Mouse (Mus musculus): ENCODE measurements at regions not wholly inside any gene's neighbourhood (a gene's known extent, or its start where the extent isn't known, plus 50 kb on each side); places are given as distances from the start of the nearest gene placed in this dataset.

DNA sequence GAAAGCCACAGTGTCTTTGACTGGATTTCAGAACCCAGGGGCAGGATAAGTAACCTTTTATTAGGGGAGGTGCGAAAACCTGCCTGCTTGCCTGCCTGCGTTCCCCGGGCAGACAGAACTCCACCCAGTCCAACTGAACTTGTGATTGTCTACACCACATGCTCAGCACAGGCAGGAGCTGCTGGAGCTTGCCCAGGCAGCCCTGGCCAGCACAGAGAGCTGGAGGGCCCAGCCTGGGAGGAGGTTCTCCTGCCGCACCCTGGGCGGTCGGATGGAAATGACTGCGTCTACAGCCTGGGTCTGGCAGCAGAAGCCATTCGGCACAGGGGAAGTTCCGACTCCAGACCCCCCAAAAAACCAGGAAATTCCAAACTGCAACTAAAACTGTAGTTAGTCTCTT, 336.6 kb downstream of the Gm826 start:
- Histone ChIP-seq H3K4me3 (ENCODE audit: control insufficient read depth in 1 of 2, insufficient read depth in 1 of 2, low read depth in 2 of 2, low read length in 2 of 2) (no peak overlapping the region), H3K27ac (ENCODE audit: control insufficient read depth, low read depth, low read length) (no peak overlapping the region), H3K27me3 (ENCODE audit: control insufficient read depth in 1 of 2, insufficient read depth in 2 of 2, low read length in 2 of 2) (no peaks in the 10 kb centered on the region), H3K9ac (ENCODE audit: control insufficient read depth, low read depth, low read length, poor library complexity, severe bottlenecking) (no peak overlapping the region), H3K79me2 (ENCODE audit: control insufficient read depth, insufficient read depth, low read length, poor library complexity) (no peaks in the 10 kb centered on the region), H3K9me3 (replicated peaks; ENCODE audit: insufficient read depth, low read length) (no peaks in the 10 kb centered on the region), H3K4me1 (ENCODE audit: control insufficient read depth in 1 of 2, insufficient read depth in 2 of 2, low read length in 2 of 2) (no peaks in the 10 kb centered on the region), H3K36me3 (ENCODE audit: control insufficient read depth in 1 of 2, insufficient read depth in 2 of 2, low read length in 2 of 2) (no peaks in the 10 kb centered on the region)
- DNase-seq (ENCODE audit: low read depth, low spot score), result no peak
- TF ChIP-seq SIN3A (IDR thresholded peaks at IDR 0.05; ENCODE audit: low read length) (no peak), ZMIZ1 (IDR thresholded peaks at IDR 0.05; ENCODE audit: low read depth, low read length) (no peak), GABPA (IDR thresholded peaks at IDR 0.05; ENCODE audit: low read depth, low read length) (no peak)

- no peak overlapping the region for H3K4me3 ChIP-seq (ENCODE audit: control insufficient read depth in 1 of 2, insufficient read depth in 1 of 2, low read depth in 2 of 2, low read length in 2 of 2)
- no peaks in the 10 kb centered on the region for H3K4me1 ChIP-seq (ENCODE audit: control insufficient read depth in 1 of 2, insufficient read depth in 2 of 2, low read length in 2 of 2)
- DNase-seq (ENCODE audit: low read depth, low spot score), result no peak
- no peaks in the 10 kb centered on the region for H3K27me3 ChIP-seq (ENCODE audit: control insufficient read depth in 1 of 2, insufficient read depth in 2 of 2, low read length in 2 of 2)
- no peak overlapping the region for H3K27ac ChIP-seq (ENCODE audit: control insufficient read depth, low read depth, low read length)
- H3K9ac ChIP-seq (ENCODE audit: control insufficient read depth, low read depth, low read length, poor library complexity, severe bottlenecking), result no peak overlapping the region
- TF ChIP-seq EP300 (IDR thresholded peaks at IDR 0.05; ENCODE audit: low read depth in 1 of 2, low read length in 2 of 2), result no peak
- TF ChIP-seq POLR2AphosphoS2 (IDR thresholded peaks at IDR 0.05; ENCODE audit: low read length), result no peak
- H3K79me2 ChIP-seq (ENCODE audit: control insufficient read depth, insufficient read depth, low read length, poor library complexity), result no peaks in the 10 kb centered on the region
- no peaks in the 10 kb centered on the region for H3K36me3 ChIP-seq (ENCODE audit: control insufficient read depth in 1 of 2, insufficient read depth in 2 of 2, low read length in 2 of 2)
- H3K9me3 ChIP-seq (replicated peaks; ENCODE audit: insufficient read depth, low read length), result no peaks in the 10 kb centered on the region
Observed at GRCm38 (mm10) chr2:159994490-159994889, 339.5 kb downstream of the Gm826 start.

GRCm38 (mm10) chr2:159986719-159987118, 347.2 kb downstream of the Gm826 start:
- Histone ChIP-seq H3K79me2 (ENCODE audit: control insufficient read depth, insufficient read depth, low read length, poor library complexity) (no peaks in the 10 kb centered on the region), H3K27ac (ENCODE audit: control insufficient read depth, low read depth, low read length) (no peak overlapping the region), H3K27me3 (ENCODE audit: control insufficient read depth in 1 of 2, insufficient read depth in 2 of 2, low read length in 2 of 2) (no peaks in the 10 kb centered on the region), H3K9ac (ENCODE audit: control insufficient read depth, low read depth, low read length, poor library complexity, severe bottlenecking) (no peak overlapping the region), H3K36me3 (ENCODE audit: control insufficient read depth in 1 of 2, insufficient read depth in 2 of 2, low read length in 2 of 2) (no peaks in the 10 kb centered on the region), H3K9me3 (replicated peaks; ENCODE audit: insufficient read depth, low read length) (no peaks in the 10 kb centered on the region), H3K4me3 (ENCODE audit: control insufficient read depth in 1 of 2, insufficient read depth in 1 of 2, low read depth in 2 of 2, low read length in 2 of 2) (no peak overlapping the region), H3K4me1 (ENCODE audit: control insufficient read depth in 1 of 2, insufficient read depth in 2 of 2, low read length in 2 of 2) (no peaks in the 10 kb centered on the region)
- TF ChIP-seq CHD1 (IDR thresholded peaks at IDR 0.05; ENCODE audit: low read depth, low read length), result no peak
- no peak for TF ChIP-seq USF1 (IDR thresholded peaks at IDR 0.05; ENCODE audit: low read depth, low read length)
- TF ChIP-seq ZNF384 (IDR thresholded peaks at IDR 0.05; ENCODE audit: low read depth, low read length), result no peak
- no peak for TF ChIP-seq GABPA (IDR thresholded peaks at IDR 0.05; ENCODE audit: low read depth, low read length)
- no peak for TF ChIP-seq UBTF (IDR thresholded peaks at IDR 0.05; ENCODE audit: borderline replicate concordance, insufficient read depth, low read depth, low read length)
- TF ChIP-seq CHD2 (IDR thresholded peaks at IDR 0.05; ENCODE audit: low read length), result no peak
- TF ChIP-seq POLR2AphosphoS5 (IDR thresholded peaks at IDR 0.05; ENCODE audit: borderline replicate concordance, low read depth, low read length), result no peak
- TF ChIP-seq ZMIZ1 (IDR thresholded peaks at IDR 0.05; ENCODE audit: low read depth, low read length), result no peak
- TF ChIP-seq E2F4 (IDR thresholded peaks at IDR 0.05; ENCODE audit: borderline replicate concordance, low read depth, low read length), result no peak
- TF ChIP-seq RAD21 (IDR thresholded peaks at IDR 0.05; ENCODE audit: low read depth, low read length), result no peak
- no peak for TF ChIP-seq SIN3A (IDR thresholded peaks at IDR 0.05; ENCODE audit: low read length)
- no peak for TF ChIP-seq GATA1 (IDR thresholded peaks at IDR 0.05; ENCODE audit: low read depth, low read length)
- no peak for TF ChIP-seq TCF12 (IDR thresholded peaks at IDR 0.05; ENCODE audit: low read depth, low read length)
- TF ChIP-seq ZKSCAN1 (IDR thresholded peaks at IDR 0.05; ENCODE audit: low read depth, low read length), result no peak
- no peak for TF ChIP-seq POLR2AphosphoS2 (IDR thresholded peaks at IDR 0.05; ENCODE audit: low read length)
- no peak for TF ChIP-seq TAL1 (IDR thresholded peaks at IDR 0.05; ENCODE audit: low read length)
- TF ChIP-seq CTCF (IDR thresholded peaks at IDR 0.05 in 2 of 3, conservative IDR thresholded peaks at IDR 0.05 in 1 of 3; ENCODE audit: control insufficient read depth in 1 of 3, insufficient read depth in 1 of 3, low read depth in 2 of 3, low read length in 3 of 3, poor library complexity in 1 of 3, severe bottlenecking in 1 of 3), result no peak
- no peak for TF ChIP-seq MAX (IDR thresholded peaks at IDR 0.05; ENCODE audit: low read length)
- TF ChIP-seq KAT2A (conservative IDR thresholded peaks at IDR 0.05; ENCODE audit: low read depth, low read length), result no peak
- TF ChIP-seq SMC3 (IDR thresholded peaks at IDR 0.05; ENCODE audit: low read depth, low read length), result no peak
- DNase-seq (ENCODE audit: low read depth, low spot score), result no peak

Measured in MEL (cell line).